Mouse (Mus musculus) spleen, adult 2 months (tissue): ENCODE results near the gene Ankrd27.

Experiments used
- CTCF ChIP-seq: fragments of 200-500 bp; IDR thresholded peaks from 2 replicates; pipeline ENCODE4 v1.5.1; 2011; ENCODE audit warnings: mild to moderate bottlenecking, inconsistent platforms; ENCODE audit not compliant: insufficient read depth, insufficient read length, insufficient replicate concordance; ENCODE audit errors: extremely low read depth
- POLR2A ChIP-seq: fragments of 200-500 bp; IDR thresholded peaks from 2 replicates; pipeline ENCODE4 v1.6.1; 2011; ENCODE audit warnings: low read depth, low read length, inconsistent platforms

GRCm38 (mm10) chr7:35683409-35684122 is 97.5 kb downstream of the Ankrd27 start:
- TF ChIP-seq CTCF = no peak
- TF ChIP-seq POLR2A = no peak
